Mouse (Mus musculus): Measurements from ENCODE around the gene Olfr124. TPM values are rescaled to one million over a fixed set of nuclear protein-coding genes. Genes with fewer than 3 reads are reported as not detected.

Olfr124 gene
- polyA plus RNA-seq (2014; fragmentation: Nextera tagmentation; extraction: Ambion mirVana) = not detected in 2 replicates

GRCm38 (mm10) chr17:37799588-37799987 is at the start of gene Olfr124:
Gene Olfr124, plus strand, starts transcription at chr17:37799888.
- Histone ChIP-seq H3K4me2 (ENCODE audit: low read length) (no peak within 1 kb of the TSS), H3K27me3 (ENCODE audit: control insufficient read depth, insufficient read depth, low read length) (no peaks in the 10 kb centered on the region), H3K36me3 (ENCODE audit: control insufficient read depth, insufficient read depth, low read length) (no peaks in the 10 kb centered on the region), H3K27ac (replicated peaks; ENCODE audit: low read depth, low read length) (no peak within 1 kb of the TSS), H3K4me3 (replicated peaks; ENCODE audit: low read depth, low read length) (no peak within 1 kb of the TSS), H3K9ac (replicated peaks; ENCODE audit: low read length) (no peak within 1 kb of the TSS), H3K4me1 (ENCODE audit: control insufficient read depth, insufficient read depth, low read length) (no peaks in the 10 kb centered on the region), H3K9me3 (ENCODE audit: control insufficient read depth, low read length) (no peaks in the 10 kb centered on the region)
- DNase-seq = no peak
- ATAC-seq (ENCODE audit: low FRiP score, low TSS enrichment) = no peak
- WGBS = 93% methylated on average over 3 of the region's 3 CpGs

- WGBS = 88% methylated on average over 4 of the region's 4 CpGs
- no peaks in the 10 kb centered on the region for H3K27me3 ChIP-seq (ENCODE audit: control insufficient read depth, insufficient read depth, low read length)
- no peak within 1 kb of the TSS for H3K9ac ChIP-seq (replicated peaks; ENCODE audit: low read length)
- DNase-seq = no peak
- no peak within 1 kb of the TSS for H3K27ac ChIP-seq (replicated peaks; ENCODE audit: low read depth, low read length)
- no peaks in the 10 kb centered on the region for H3K9me3 ChIP-seq (ENCODE audit: control insufficient read depth, low read length)
- no peaks in the 10 kb centered on the region for H3K4me1 ChIP-seq (ENCODE audit: control insufficient read depth, insufficient read depth, low read length)
- H3K36me3 ChIP-seq (ENCODE audit: control insufficient read depth, insufficient read depth, low read length) = no peaks in the 10 kb centered on the region
- H3K4me3 ChIP-seq (replicated peaks; ENCODE audit: low read depth, low read length) = no peak within 1 kb of the TSS
- no peak within 1 kb of the TSS for H3K4me2 ChIP-seq (ENCODE audit: low read length)
- ATAC-seq (ENCODE audit: low FRiP score, low TSS enrichment) = no peak
Observed at GRCm38 (mm10) chr17:37768307-37768706, 31.4 kb upstream of the Olfr124 start, which contains the start of gene Olfr122. Gene Olfr122, plus strand, starts transcription at chr17:37768607.

GRCm38 (mm10) chr17:37793229-37793628 is 6.5 kb upstream of the Olfr124 start, which contains the start of gene Olfr123:
Gene Olfr123, plus strand, starts transcription at chr17:37793529.
- Histone ChIP-seq H3K36me3 (ENCODE audit: control insufficient read depth, insufficient read depth, low read length) (no peaks in the 10 kb centered on the region), H3K4me2 (ENCODE audit: low read length) (no peak within 1 kb of the TSS), H3K4me3 (replicated peaks; ENCODE audit: low read depth, low read length) (no peak within 1 kb of the TSS), H3K9me3 (ENCODE audit: control insufficient read depth, low read length) (no peaks in the 10 kb centered on the region), H3K27ac (replicated peaks; ENCODE audit: low read depth, low read length) (no peak within 1 kb of the TSS), H3K9ac (replicated peaks; ENCODE audit: low read length) (no peak within 1 kb of the TSS), H3K27me3 (ENCODE audit: control insufficient read depth, insufficient read depth, low read length) (no peaks in the 10 kb centered on the region), H3K4me1 (ENCODE audit: control insufficient read depth, insufficient read depth, low read length) (no peaks in the 10 kb centered on the region)
- 92% methylated on average over 2 of the region's 2 CpGs for WGBS
- no peak for ATAC-seq (ENCODE audit: low FRiP score, low TSS enrichment)
- no peak for DNase-seq

- Histone ChIP-seq H3K4me1 (ENCODE audit: control insufficient read depth, insufficient read depth, low read length) (no peaks in the 10 kb centered on the region), H3K9ac (replicated peaks; ENCODE audit: low read length) (no peak within 1 kb of the TSS), H3K36me3 (ENCODE audit: control insufficient read depth, insufficient read depth, low read length) (no peaks in the 10 kb centered on the region), H3K4me2 (ENCODE audit: low read length) (no peak within 1 kb of the TSS), H3K27me3 (ENCODE audit: control insufficient read depth, insufficient read depth, low read length) (no peaks in the 10 kb centered on the region), H3K4me3 (replicated peaks; ENCODE audit: low read depth, low read length) (no peak within 1 kb of the TSS), H3K9me3 (ENCODE audit: control insufficient read depth, low read length) (0 out of 2 replicates have a peak, but pooled peaks cover 2% of the 10 kb centered on the region), H3K27ac (replicated peaks; ENCODE audit: low read depth, low read length) (no peak within 1 kb of the TSS)
- ATAC-seq (ENCODE audit: low FRiP score, low TSS enrichment) (no peak), DNase-seq (no peak)
Observed at GRCm38 (mm10) chr17:37832649-37833048, 33.0 kb downstream of the Olfr124 start, which contains the start of gene Olfr125. Gene Olfr125, plus strand, starts transcription at chr17:37832949.

- Histone ChIP-seq H3K4me3 (replicated peaks; ENCODE audit: low read depth, low read length) (no peak within 1 kb of the TSS), H3K27me3 (ENCODE audit: control insufficient read depth, insufficient read depth, low read length) (no peaks in the 10 kb centered on the region), H3K4me1 (ENCODE audit: control insufficient read depth, insufficient read depth, low read length) (no peaks in the 10 kb centered on the region), H3K27ac (replicated peaks; ENCODE audit: low read depth, low read length) (no peak within 1 kb of the TSS), H3K4me2 (ENCODE audit: low read length) (no peak within 1 kb of the TSS), H3K9me3 (ENCODE audit: control insufficient read depth, low read length) (no peaks in the 10 kb centered on the region), H3K9ac (replicated peaks; ENCODE audit: low read length) (no peak within 1 kb of the TSS), H3K36me3 (ENCODE audit: control insufficient read depth, insufficient read depth, low read length) (no peaks in the 10 kb centered on the region)
- no peak for ATAC-seq (ENCODE audit: low FRiP score, low TSS enrichment)
- DNase-seq = no peak
Observed at GRCm38 (mm10) chr17:37847183-37847582, 47.5 kb downstream of the Olfr124 start, which contains the start of gene Olfr126. Gene Olfr126, plus strand, starts transcription at chr17:37847483.

Other genes with a start within 250 kb of the Olfr124 start
- not detected in 2 replicates for gene Olfr112, start 230.4 kb upstream of the Olfr124 start, polyA plus RNA-seq (2014; fragmentation: Nextera tagmentation; extraction: Ambion mirVana)
- gene Olfr113, start 222.2 kb upstream of the Olfr124 start, polyA plus RNA-seq (2014; fragmentation: Nextera tagmentation; extraction: Ambion mirVana) = not detected in 2 replicates
- not detected in 2 replicates for gene Olfr114, start 207.1 kb upstream of the Olfr124 start, polyA plus RNA-seq (2014; fragmentation: Nextera tagmentation; extraction: Ambion mirVana)
- gene Olfr115, start 172.8 kb upstream of the Olfr124 start, polyA plus RNA-seq (2014; fragmentation: Nextera tagmentation; extraction: Ambion mirVana) = not detected in 2 replicates
- not detected in 2 replicates for gene Olfr116, start 172.7 kb upstream of the Olfr124 start, polyA plus RNA-seq (2014; fragmentation: Nextera tagmentation; extraction: Ambion mirVana)
- not detected in 2 replicates for gene Olfr117, start 136.1 kb upstream of the Olfr124 start, polyA plus RNA-seq (2014; fragmentation: Nextera tagmentation; extraction: Ambion mirVana)
- gene Olfr118, start 132.9 kb upstream of the Olfr124 start, polyA plus RNA-seq (2014; fragmentation: Nextera tagmentation; extraction: Ambion mirVana) = not detected in 2 replicates
- gene Olfr119, start 103.3 kb upstream of the Olfr124 start, polyA plus RNA-seq (2014; fragmentation: Nextera tagmentation; extraction: Ambion mirVana) = not detected in 2 replicates
- gene Olfr120, start 78.1 kb upstream of the Olfr124 start, polyA plus RNA-seq (2014; fragmentation: Nextera tagmentation; extraction: Ambion mirVana) = not detected in 2 replicates
- not detected in 2 replicates for gene Olfr121, start 51.0 kb upstream of the Olfr124 start, polyA plus RNA-seq (2014; fragmentation: Nextera tagmentation; extraction: Ambion mirVana)
- gene Olfr122, start 31.3 kb upstream of the Olfr124 start, polyA plus RNA-seq (2014; fragmentation: Nextera tagmentation; extraction: Ambion mirVana) = not detected in 2 replicates
- not detected in 2 replicates for gene Olfr123, start 6.4 kb upstream of the Olfr124 start, polyA plus RNA-seq (2014; fragmentation: Nextera tagmentation; extraction: Ambion mirVana)
- not detected in 2 replicates for gene Olfr125, start 33.1 kb downstream of the Olfr124 start, polyA plus RNA-seq (2014; fragmentation: Nextera tagmentation; extraction: Ambion mirVana)
- not detected in 2 replicates for gene Olfr126, start 47.6 kb downstream of the Olfr124 start, polyA plus RNA-seq (2014; fragmentation: Nextera tagmentation; extraction: Ambion mirVana)
- not detected in 2 replicates for gene Olfr127, start 100.5 kb downstream of the Olfr124 start, polyA plus RNA-seq (2014; fragmentation: Nextera tagmentation; extraction: Ambion mirVana)
- not detected in 2 replicates for gene Olfr128, start 120.7 kb downstream of the Olfr124 start, polyA plus RNA-seq (2014; fragmentation: Nextera tagmentation; extraction: Ambion mirVana)
- not detected in 2 replicates for gene Olfr761, start 153.2 kb downstream of the Olfr124 start, polyA plus RNA-seq (2014; fragmentation: Nextera tagmentation; extraction: Ambion mirVana)

All from midbrain, embryonic 14.5 days (tissue).